Mouse (Mus musculus) neural tube, embryonic 12.5 days (tissue): ENCODE measurements around the gene Kcnq5. TPM values are rescaled to one million over a fixed set of nuclear protein-coding genes. Genes with fewer than 3 reads are reported as not detected.
A peak's percentile ranks its signal among the peaks of the same experiment; 100 is the strongest.

Source experiments
- ATAC-seq: fragments of 200-750 bp; cut with Nextera tagmentation; 2 replicates; pipeline ENCODE4 v1.8.0; 2017; ENCODE audit warnings: low read depth, mild to moderate bottlenecking, moderate TSS enrichment, moderate library complexity; ENCODE audit not compliant: low FRiP score
- H3K27ac ChIP-seq: fragments of 300-500 bp; sonication (generic); 2 replicates; pipeline ENCODE4 v1.5.1; 2016
- H3K27me3 ChIP-seq: fragments of 300-500 bp; sonication (generic); replicated peaks from 2 replicates; pipeline ENCODE4 v1.6.1; 2016; ENCODE audit warnings: mild to moderate bottlenecking
- H3K36me3 ChIP-seq: fragments of 300-500 bp; sonication (generic); 2 replicates; pipeline ENCODE4 v1.6.1; 2016; ENCODE audit warnings: mild to moderate bottlenecking
- H3K4me1 ChIP-seq: fragments of 300-500 bp; sonication (generic); 2 replicates; pipeline ENCODE4 v1.6.1; 2016
- H3K4me2 ChIP-seq: fragments of 300-500 bp; sonication (generic); replicated peaks from 2 replicates; pipeline ENCODE4 v1.6.1; 2016; ENCODE audit warnings: mild to moderate bottlenecking
- H3K4me3 ChIP-seq: fragments of 300-500 bp; sonication (generic); 2 replicates; pipeline ENCODE4 v1.5.1; 2016
- H3K9ac ChIP-seq: fragments of 300-500 bp; sonication (generic); 2 replicates; pipeline ENCODE4 v1.6.1; 2016; ENCODE audit warnings: mild to moderate bottlenecking
- H3K9me3 ChIP-seq: fragments of 300-500 bp; sonication (generic); 2 replicates; pipeline ENCODE4 v1.6.1; 2016; ENCODE audit warnings: mild to moderate bottlenecking
- WGBS: fragments of 180-500 bp; shearing (Covaris S2); methylation state at CpG from one replicate; pipeline ENCODE4 v1.1.7; 2016; 5-methylcytosine and 5-hydroxymethylcytosine counted together
- polyA plus RNA-seq: library from polyadenylated mRNA; unstranded; fragments of >200 nt; fragmentation: Nextera tagmentation; extraction: Ambion mirVana; gene quantifications from 2 replicates; pipeline ENCODE4 v1.2.1, GENCODE M21; 2016

The Kcnq5 gene
- polyA plus RNA-seq, 1 experiment from 2014 or later, result 1.7 TPM

DNA sequence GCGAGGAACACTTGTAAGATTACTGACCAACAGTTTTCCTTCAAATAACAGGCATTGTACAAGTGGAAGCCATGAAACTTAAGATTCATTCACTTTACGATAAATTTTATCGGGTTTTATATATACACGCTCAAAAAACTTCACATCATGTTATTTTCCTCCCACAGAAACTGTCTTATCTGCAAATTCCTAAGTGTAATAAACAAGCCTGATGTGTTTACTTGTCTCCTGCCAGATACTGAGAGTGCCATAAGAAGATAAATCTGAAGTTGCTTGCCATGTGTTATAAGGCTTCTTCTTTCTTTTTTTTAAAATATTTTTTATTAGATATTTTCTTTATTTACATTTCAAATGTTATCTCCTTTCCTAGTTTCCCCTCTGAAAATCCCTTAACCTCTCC, 34.6 kb downstream of the Kcnq5 start:
- ATAC-seq, result no peak

GRCm38 (mm10) chr1:21923293-21923642, 38.5 kb downstream of the Kcnq5 start:
- Histone ChIP-seq H3K9me3 (no peaks in the 10 kb centered on the region), H3K9ac (no peak overlapping the region), H3K4me3 (no peak overlapping the region), H3K36me3 (no peaks in the 10 kb centered on the region), H3K27ac (no peak overlapping the region), H3K4me2 (no peak overlapping the region), H3K4me1 (no peaks in the 10 kb centered on the region), H3K27me3 (no peaks in the 10 kb centered on the region)
- 83% methylated on average over 1 of the region's 1 CpGs for WGBS
- no peak for ATAC-seq

More for the DNA sequence above, 34.6 kb downstream of the Kcnq5 start:
- H3K4me2 ChIP-seq, result no peak overlapping the region
- no peaks in the 10 kb centered on the region for H3K27me3 ChIP-seq
- H3K36me3 ChIP-seq, result no peaks in the 10 kb centered on the region
- no peak overlapping the region for H3K4me3 ChIP-seq
- no peak overlapping the region for H3K27ac ChIP-seq
- WGBS, result 95% methylated on average over 4 of the region's 4 CpGs
- H3K4me1 ChIP-seq, result no peaks in the 10 kb centered on the region
- no peak overlapping the region for H3K9ac ChIP-seq
- H3K9me3 ChIP-seq, result no peaks in the 10 kb centered on the region

GRCm38 (mm10) chr1:21922578-21923292, 39.0 kb downstream of the Kcnq5 start:
- 90% methylated on average over 8 of the region's 8 CpGs for WGBS
- Histone ChIP-seq H3K36me3 (no peaks in the 10 kb centered on the region), H3K4me3 (no peak overlapping the region), H3K27me3 (no peaks in the 10 kb centered on the region), H3K9ac (no peak overlapping the region), H3K27ac (no peak overlapping the region), H3K9me3 (no peaks in the 10 kb centered on the region), H3K4me1 (no peaks in the 10 kb centered on the region), H3K4me2 (no peak overlapping the region)
- ATAC-seq, result no peak

- Histone ChIP-seq H3K4me2 (no peak overlapping the region), H3K36me3 (no peaks in the 10 kb centered on the region), H3K27ac (no peak overlapping the region), H3K27me3 (no peaks in the 10 kb centered on the region), H3K9ac (no peak overlapping the region), H3K4me3 (no peak overlapping the region), H3K9me3 (no peaks in the 10 kb centered on the region), H3K4me1 (no peaks in the 10 kb centered on the region)
- 52% methylated on average over 6 of the region's 6 CpGs for WGBS
- 0 out of 2 replicates have a peak, but pooled peaks have one; percentile 44 for ATAC-seq
These were observed 42.5 kb downstream of the Kcnq5 start for GRCm38 (mm10) chr1:21919276-21919675.

DNA sequence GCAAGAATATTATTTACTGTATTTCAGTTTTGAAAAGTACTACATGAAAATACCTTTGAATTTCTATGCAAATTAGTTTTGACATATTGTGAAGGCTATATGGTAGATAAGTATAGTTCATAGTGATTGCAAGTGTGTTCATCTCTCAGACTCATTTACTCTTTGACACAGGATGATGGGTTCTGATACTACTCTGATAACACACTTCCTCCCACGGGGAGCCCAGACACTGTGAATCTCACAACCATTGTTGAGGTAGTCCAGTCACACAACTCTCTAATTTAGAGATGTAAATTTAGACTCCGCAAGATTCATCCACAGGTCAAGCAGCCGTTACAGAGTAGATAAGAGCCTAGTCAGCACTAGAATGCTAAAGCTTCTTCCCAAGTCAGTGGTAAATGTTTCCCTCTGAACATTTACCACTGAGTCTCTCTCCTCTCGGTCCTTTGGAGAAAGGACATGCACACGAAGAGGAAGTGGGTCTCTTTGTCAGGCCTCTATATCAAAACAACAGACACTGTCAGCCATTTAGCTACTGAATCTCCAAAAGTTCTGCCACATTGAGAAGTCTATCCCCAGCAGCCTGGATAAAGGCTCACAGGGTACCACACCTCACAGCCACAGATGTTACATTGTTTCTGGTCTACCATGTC, 65.5 kb downstream of the Kcnq5 start:
- WGBS, result 84% methylated on average over 5 of the region's 5 CpGs
- ATAC-seq, result no peak
- Histone ChIP-seq H3K4me2 (no peak overlapping the region), H3K4me1 (no peaks in the 10 kb centered on the region), H3K36me3 (no peaks in the 10 kb centered on the region), H3K27ac (no peak overlapping the region), H3K4me3 (no peak overlapping the region), H3K9me3 (no peaks in the 10 kb centered on the region), H3K27me3 (no peaks in the 10 kb centered on the region), H3K9ac (no peak overlapping the region)

DNA sequence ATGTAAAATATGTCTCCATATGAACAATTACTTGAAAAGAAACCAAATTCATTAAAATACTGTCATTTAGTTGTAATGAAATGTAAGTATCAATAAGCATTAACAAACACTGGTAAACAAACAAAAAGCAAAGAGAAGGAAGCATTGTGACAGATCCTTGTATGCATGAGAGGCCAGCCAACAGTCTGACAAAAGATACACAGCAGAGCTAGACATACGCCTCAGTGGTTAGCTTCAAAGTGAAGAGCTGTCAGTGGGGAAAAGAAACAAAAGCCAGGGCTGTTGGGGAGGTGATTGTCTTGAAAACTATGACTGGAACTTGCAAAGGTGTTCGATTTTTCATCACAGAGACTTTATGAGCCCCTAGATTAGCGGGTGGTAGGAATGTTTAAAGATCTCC, 78.0 kb downstream of the Kcnq5 start:
- H3K4me3 ChIP-seq, result no peak overlapping the region
- no peaks in the 10 kb centered on the region for H3K9me3 ChIP-seq
- H3K27me3 ChIP-seq, result no peaks in the 10 kb centered on the region
- 69% methylated on average over 3 of the region's 3 CpGs for WGBS
- H3K4me1 ChIP-seq, result no peaks in the 10 kb centered on the region
- no peak for ATAC-seq
- H3K27ac ChIP-seq, result no peak overlapping the region
- no peak overlapping the region for H3K9ac ChIP-seq
- no peak overlapping the region for H3K4me2 ChIP-seq
- no peaks in the 10 kb centered on the region for H3K36me3 ChIP-seq

DNA sequence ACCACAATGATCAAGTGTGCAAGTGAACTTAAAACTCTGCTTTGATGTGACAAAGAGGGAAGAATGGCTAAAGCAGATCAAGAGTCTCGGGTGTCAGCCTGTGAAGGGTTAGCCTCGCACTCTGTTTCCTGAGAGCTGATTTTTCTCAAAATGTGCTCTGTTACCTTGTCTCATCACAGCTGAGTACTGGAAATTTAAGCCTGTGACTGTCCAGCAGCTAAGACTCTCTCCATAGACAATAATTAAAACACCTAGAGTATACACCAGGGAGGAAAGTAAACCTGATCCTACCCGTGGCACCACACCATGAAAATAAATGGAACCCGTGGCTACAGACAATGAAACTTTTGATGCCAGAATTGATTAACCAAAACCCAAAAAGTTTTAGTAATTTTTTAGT, 90.9 kb downstream of the Kcnq5 start:
- 67% methylated on average over 4 of the region's 4 CpGs for WGBS
- Histone ChIP-seq H3K9ac (no peak overlapping the region), H3K4me2 (no peak overlapping the region), H3K27ac (no peak overlapping the region), H3K4me1 (no peaks in the 10 kb centered on the region), H3K4me3 (no peak overlapping the region), H3K27me3 (no peaks in the 10 kb centered on the region), H3K36me3 (no peaks in the 10 kb centered on the region), H3K9me3 (no peaks in the 10 kb centered on the region)
- ATAC-seq, result no peak

- Histone ChIP-seq H3K4me2 (no peak overlapping the region), H3K9ac (no peak overlapping the region), H3K36me3 (no peaks in the 10 kb centered on the region), H3K4me1 (no peaks in the 10 kb centered on the region), H3K27ac (no peak overlapping the region), H3K27me3 (no peaks in the 10 kb centered on the region), H3K4me3 (no peak overlapping the region), H3K9me3 (no peaks in the 10 kb centered on the region)
- ATAC-seq, result no peak
- 81% methylated on average over 1 of the region's 1 CpGs for whole genome bisulfite sequencing
These were observed 93.3 kb downstream of the Kcnq5 start for GRCm38 (mm10) chr1:21868484-21868883.

DNA sequence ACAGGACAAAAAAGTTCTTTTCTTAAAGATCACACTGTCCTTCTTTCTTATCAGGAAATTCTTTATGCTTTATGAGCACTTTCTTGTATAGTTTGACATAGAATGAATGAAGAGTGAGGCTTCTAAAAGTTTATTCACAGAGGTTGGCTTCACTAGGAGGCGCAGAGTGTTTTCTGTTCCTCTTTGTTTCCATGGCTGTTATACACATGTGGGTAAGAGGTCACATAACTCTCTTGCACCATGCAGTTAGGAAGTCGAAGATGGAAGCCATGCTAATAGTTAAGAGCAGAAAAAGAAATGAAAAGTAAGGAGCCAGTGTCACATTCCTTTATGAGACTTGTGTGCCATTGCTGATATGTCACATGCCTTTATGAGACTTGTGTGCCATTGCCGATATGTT, 105.3 kb downstream of the Kcnq5 start:
- no peak overlapping the region for H3K4me2 ChIP-seq
- no peak overlapping the region for H3K27ac ChIP-seq
- H3K36me3 ChIP-seq, result no peaks in the 10 kb centered on the region
- H3K27me3 ChIP-seq, result no peaks in the 10 kb centered on the region
- WGBS, result 64% methylated on average over 3 of the region's 3 CpGs
- no peaks in the 10 kb centered on the region for H3K4me1 ChIP-seq
- H3K4me3 ChIP-seq, result no peak overlapping the region
- H3K9me3 ChIP-seq, result no peaks in the 10 kb centered on the region
- no peak overlapping the region for H3K9ac ChIP-seq
- ATAC-seq, result no peak

GRCm38 (mm10) chr1:21838534-21838933, 123.2 kb downstream of the Kcnq5 start:
- Histone ChIP-seq H3K9ac (no peak overlapping the region), H3K4me1 (no peaks in the 10 kb centered on the region), H3K4me2 (no peak overlapping the region), H3K4me3 (no peak overlapping the region), H3K27me3 (no peaks in the 10 kb centered on the region), H3K36me3 (no peaks in the 10 kb centered on the region), H3K27ac (no peak overlapping the region), H3K9me3 (no peaks in the 10 kb centered on the region)
- ATAC-seq, result no peak
- 55% methylated on average over 3 of the region's 3 CpGs for WGBS

GRCm38 (mm10) chr1:21837387-21837786, 124.4 kb downstream of the Kcnq5 start:
- Histone ChIP-seq H3K27ac (no peak overlapping the region), H3K9ac (no peak overlapping the region), H3K4me1 (no peaks in the 10 kb centered on the region), H3K4me3 (no peak overlapping the region), H3K9me3 (no peaks in the 10 kb centered on the region), H3K4me2 (no peak overlapping the region), H3K27me3 (no peaks in the 10 kb centered on the region), H3K36me3 (no peaks in the 10 kb centered on the region)
- 81% methylated on average over 2 of the region's 2 CpGs for WGBS
- no peak for ATAC-seq

- 82% methylated on average over 3 of the region's 3 CpGs for WGBS
- Histone ChIP-seq H3K9me3 (no peaks in the 10 kb centered on the region), H3K4me3 (no peak overlapping the region), H3K27ac (no peak overlapping the region), H3K27me3 (no peaks in the 10 kb centered on the region), H3K9ac (no peak overlapping the region), H3K4me2 (no peak overlapping the region), H3K36me3 (no peaks in the 10 kb centered on the region), H3K4me1 (no peaks in the 10 kb centered on the region)
- ATAC-seq, result no peak
These were observed 125.4 kb downstream of the Kcnq5 start for GRCm38 (mm10) chr1:21836337-21836736.

DNA sequence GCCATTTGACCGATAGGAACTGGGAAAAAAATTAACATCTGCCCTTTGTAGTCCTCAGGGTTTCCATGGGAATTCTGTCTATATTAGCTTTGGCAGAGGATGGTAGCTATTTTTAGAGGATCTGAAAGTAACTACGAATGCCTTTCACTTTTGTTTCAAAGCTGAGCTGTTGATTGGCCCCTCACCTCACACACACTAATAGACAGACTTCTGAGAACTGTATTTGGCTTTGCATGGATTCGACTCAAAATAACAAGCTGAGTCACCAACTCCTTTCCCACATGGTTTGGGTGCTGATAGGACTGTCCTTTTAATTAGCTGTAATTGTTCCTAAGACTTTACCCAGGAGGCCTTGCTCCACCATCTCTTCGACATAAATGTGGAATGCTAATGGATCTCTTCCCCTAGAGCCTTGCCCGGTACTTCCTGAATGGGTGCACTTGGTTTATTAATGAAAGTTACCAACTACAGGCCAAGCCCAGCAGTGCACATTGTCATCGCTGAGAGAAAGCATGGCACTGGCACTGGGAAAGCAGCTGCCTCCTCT, 131.8 kb downstream of the Kcnq5 start:
- Histone ChIP-seq H3K36me3 (no peaks in the 10 kb centered on the region), H3K4me2 (no peak overlapping the region), H3K4me3 (no peak overlapping the region), H3K9ac (no peak overlapping the region), H3K27me3 (no peaks in the 10 kb centered on the region), H3K4me1 (no peaks in the 10 kb centered on the region), H3K9me3 (no peaks in the 10 kb centered on the region), H3K27ac (no peak overlapping the region)
- WGBS, result 76% methylated on average over 6 of the region's 6 CpGs
- no peak; the same call in 1 of the 2 replicates for ATAC-seq
